Mouse (Mus musculus): ENCODE data around the gene Slc6a2.

Slc6a2 gene

GRCm38 (mm10) chr8:92959779-92960178 lies at the start of gene Slc6a2:
Gene Slc6a2 (plus strand): TSS chr8:92960079.
- no peak for DNase-seq (ENCODE audit: low spot score in 2 of 2)

- no peak for DNase-seq (ENCODE audit: low spot score in 2 of 2)
Observed at GRCm38 (mm10) chr8:92911477-92911876, 48.4 kb upstream of the Slc6a2 start.

- no peak for DNase-seq (ENCODE audit: low spot score in 2 of 2)
Observed at GRCm38 (mm10) chr8:92913396-92913795, 46.5 kb upstream of the Slc6a2 start.

- no peak for DNase-seq (ENCODE audit: low spot score in 2 of 2)
Observed at GRCm38 (mm10) chr8:92916082-92916481, 43.8 kb upstream of the Slc6a2 start.

- DNase-seq (ENCODE audit: low spot score in 2 of 2) = no peak
Observed at GRCm38 (mm10) chr8:92921768-92922167, 38.1 kb upstream of the Slc6a2 start.

- no peak for DNase-seq (ENCODE audit: low spot score in 2 of 2)
Observed at GRCm38 (mm10) chr8:92928986-92929385, 30.9 kb upstream of the Slc6a2 start.

- DNase-seq (ENCODE audit: low spot score in 2 of 2) = no peak
Observed at GRCm38 (mm10) chr8:92938056-92938455, 21.8 kb upstream of the Slc6a2 start.

GRCm38 (mm10) chr8:92949071-92949470 lies 10.8 kb upstream of the Slc6a2 start:
- no peak for DNase-seq (ENCODE audit: low spot score in 2 of 2)

GRCm38 (mm10) chr8:92950639-92951371 lies 9.1 kb upstream of the Slc6a2 start:
- DNase-seq (ENCODE audit: low spot score in 2 of 2) = no peak

GRCm38 (mm10) chr8:92954044-92954443 lies 5.8 kb upstream of the Slc6a2 start:
- no peak for DNase-seq (ENCODE audit: low spot score in 2 of 2)

GRCm38 (mm10) chr8:92960451-92960911 lies 602 bp downstream of the Slc6a2 start:
- DNase-seq (ENCODE audit: low spot score in 2 of 2) = no peak

- DNase-seq (ENCODE audit: low spot score in 2 of 2) = no peak
Observed at GRCm38 (mm10) chr8:92961088-92961487, 1.2 kb downstream of the Slc6a2 start.

- no peak for DNase-seq (ENCODE audit: low spot score in 2 of 2)
Observed at GRCm38 (mm10) chr8:92964556-92964955, 4.7 kb downstream of the Slc6a2 start.

GRCm38 (mm10) chr8:92972949-92973348 lies 13.1 kb downstream of the Slc6a2 start:
- no peak for DNase-seq (ENCODE audit: low spot score in 2 of 2)

GRCm38 (mm10) chr8:92976656-92977055 lies 16.8 kb downstream of the Slc6a2 start:
- no peak for DNase-seq (ENCODE audit: low spot score in 2 of 2)

GRCm38 (mm10) chr8:92982491-92982890 lies 22.6 kb downstream of the Slc6a2 start:
- DNase-seq (ENCODE audit: low spot score in 2 of 2) = no peak

- DNase-seq (ENCODE audit: low spot score in 2 of 2) = no peak
Observed at GRCm38 (mm10) chr8:92984376-92984775, 24.5 kb downstream of the Slc6a2 start.

- peak; percentile 38 to 54 for DNase-seq (ENCODE audit: low spot score in 2 of 2)
Observed at GRCm38 (mm10) chr8:92996840-92997239, 37.0 kb downstream of the Slc6a2 start.

- peak in 1 of 2 experiments; percentile 53 for DNase-seq (ENCODE audit: low spot score in 2 of 2)
Observed at GRCm38 (mm10) chr8:92998600-92998999, 38.7 kb downstream of the Slc6a2 start.

- no peak for DNase-seq (ENCODE audit: low spot score in 2 of 2)
Observed at GRCm38 (mm10) chr8:93010286-93010685, 50.4 kb downstream of the Slc6a2 start.

GRCm38 (mm10) chr8:93011439-93011838 lies 51.6 kb downstream of the Slc6a2 start:
- DNase-seq (ENCODE audit: low spot score in 2 of 2) = peak; percentile 83

GRCm38 (mm10) chr8:93012226-93012625 lies 52.3 kb downstream of the Slc6a2 start:
- DNase-seq (ENCODE audit: low spot score in 2 of 2) = no peak

- DNase-seq (ENCODE audit: low spot score in 2 of 2) = no peak
Observed at GRCm38 (mm10) chr8:93014300-93014699, 54.4 kb downstream of the Slc6a2 start.

GRCm38 (mm10) chr8:93021738-93022137 lies 61.9 kb downstream of the Slc6a2 start:
- DNase-seq (ENCODE audit: low spot score in 2 of 2) = no peak
